Mouse (Mus musculus) monocyte, adult 2 months (primary cell): ENCODE measurements around the gene Med28.

Source experiments
- DNase-seq, 2 experiments: peaks; one replicate each; pipeline ENCODE4 v3.0.0; 2022; ENCODE audit warnings: low spot score in 2 of 2, low read depth in 1 of 2

Gene Med28

DNA sequence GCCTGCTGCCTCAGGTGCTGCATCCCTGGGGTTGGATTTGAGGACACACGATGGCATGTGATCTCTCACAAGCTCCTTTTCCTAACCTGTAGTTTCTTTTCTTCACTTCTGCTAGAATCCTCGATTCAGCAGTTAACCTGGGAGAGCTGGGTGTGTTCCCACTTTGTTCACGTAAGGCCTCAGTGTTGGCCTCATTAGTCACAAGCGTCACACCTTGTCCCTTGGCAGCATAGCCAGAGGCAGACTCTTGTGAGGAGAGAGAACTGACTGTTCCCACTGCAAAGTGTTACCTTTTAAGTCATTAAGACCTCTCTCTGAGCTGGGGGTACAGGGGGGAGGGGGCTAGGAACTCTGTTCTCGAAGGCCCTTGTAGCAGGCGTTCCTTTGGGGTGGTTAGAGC is 7.1 kb upstream of the Med28 start:
- DNase-seq: no peak

GRCm38 (mm10) chr5:45513511-45513910 is 6.5 kb upstream of the Med28 start:
- DNase-seq: no peak

DNA sequence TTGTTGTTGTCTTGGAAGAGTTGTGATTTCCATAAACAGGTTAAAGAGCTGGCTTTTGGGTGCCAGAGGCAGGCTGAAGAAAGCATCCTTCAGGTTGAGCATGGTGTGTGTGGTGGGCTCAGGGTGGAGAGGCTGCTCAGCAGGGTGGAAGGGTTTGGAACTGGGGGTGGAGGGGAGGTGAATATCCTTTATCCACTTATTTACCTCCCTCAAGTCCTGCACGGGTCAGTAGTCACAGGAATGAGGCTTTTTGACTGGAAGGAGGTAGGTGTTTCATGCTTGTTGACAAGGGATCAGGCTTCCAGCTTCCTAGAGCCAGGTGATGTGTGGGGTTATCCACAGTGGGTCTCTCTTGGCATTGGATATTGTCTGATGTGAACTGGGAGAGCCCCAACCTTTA is 5.4 kb upstream of the Med28 start:
- no peak for DNase-seq

- no peak for DNase-seq
These were observed 4.8 kb upstream of the Med28 start for GRCm38 (mm10) chr5:45515151-45515743.

GRCm38 (mm10) chr5:45520809-45521110 is 731 bp downstream of the Med28 start:
- no peak for DNase-seq

- no peak for DNase-seq
These were observed 1.6 kb downstream of the Med28 start for GRCm38 (mm10) chr5:45521601-45522000.

GRCm38 (mm10) chr5:45525101-45525500 is 5.1 kb downstream of the Med28 start:
- no peak for DNase-seq

- DNase-seq: no peak
These were observed 6.3 kb downstream of the Med28 start for GRCm38 (mm10) chr5:45526338-45526737.

- no peak for DNase-seq
These were observed 9.7 kb downstream of the Med28 start for GRCm38 (mm10) chr5:45529696-45530095.

DNA sequence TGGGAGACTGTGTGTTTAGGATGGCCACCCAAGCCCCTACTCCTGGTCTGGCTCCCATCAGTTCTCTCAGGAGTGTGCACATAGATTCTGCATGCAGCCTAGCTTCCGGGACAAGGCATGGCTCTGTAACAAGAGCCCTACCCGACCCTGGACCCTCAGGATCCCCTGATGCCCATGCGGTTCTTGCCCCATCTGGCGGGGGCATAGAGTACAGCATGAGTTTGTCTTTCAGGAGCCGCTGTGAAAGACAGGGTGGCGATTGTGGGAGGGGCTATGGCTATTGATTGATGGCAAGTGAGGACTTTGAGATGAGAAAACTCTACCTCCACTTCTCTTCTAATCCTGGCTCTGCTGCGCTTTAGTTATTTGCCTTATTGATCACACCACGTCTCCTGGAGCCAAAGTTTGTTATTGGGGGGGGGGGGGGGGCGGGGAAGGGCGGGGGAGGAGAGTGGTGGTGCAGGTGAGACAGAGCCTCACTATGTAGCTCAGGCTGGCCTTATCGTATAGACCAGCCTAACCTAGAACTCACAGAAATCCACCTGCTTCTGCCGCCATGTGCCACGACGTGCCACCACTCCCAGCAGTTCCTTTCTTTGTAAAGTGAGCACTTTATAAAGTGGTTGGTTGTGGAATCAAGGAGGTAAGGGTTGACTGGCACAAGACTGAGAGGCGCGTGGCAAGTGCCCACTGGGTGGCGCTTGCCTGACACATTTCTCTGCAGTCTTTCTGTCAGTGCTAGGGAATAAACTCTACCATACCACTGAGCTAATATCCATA is 14.5 kb downstream of the Med28 start:
- peak in 1 of 2 experiments; percentile 44 for DNase-seq

DNA sequence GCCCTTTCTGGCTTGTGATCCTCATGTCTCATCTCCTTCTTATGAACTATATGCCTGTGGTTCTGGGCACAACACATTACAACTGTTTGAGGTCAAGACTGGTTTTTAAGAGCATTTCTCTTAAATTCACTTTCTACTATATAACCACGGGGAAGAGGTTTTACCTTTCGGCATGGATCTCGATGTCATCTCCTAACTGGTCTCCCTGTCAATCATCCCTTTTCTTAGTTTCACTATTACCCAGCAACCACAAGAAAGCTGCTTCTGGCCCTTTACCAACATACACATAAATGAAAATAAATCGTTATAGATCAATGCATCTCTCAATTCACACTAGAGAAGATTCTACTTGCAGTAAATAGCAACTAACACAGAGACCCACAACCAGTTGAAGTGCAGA is 15.1 kb downstream of the Med28 start:
- no peak for DNase-seq

- no peak for DNase-seq
These were observed 19.5 kb downstream of the Med28 start for GRCm38 (mm10) chr5:45539502-45539901.

DNA sequence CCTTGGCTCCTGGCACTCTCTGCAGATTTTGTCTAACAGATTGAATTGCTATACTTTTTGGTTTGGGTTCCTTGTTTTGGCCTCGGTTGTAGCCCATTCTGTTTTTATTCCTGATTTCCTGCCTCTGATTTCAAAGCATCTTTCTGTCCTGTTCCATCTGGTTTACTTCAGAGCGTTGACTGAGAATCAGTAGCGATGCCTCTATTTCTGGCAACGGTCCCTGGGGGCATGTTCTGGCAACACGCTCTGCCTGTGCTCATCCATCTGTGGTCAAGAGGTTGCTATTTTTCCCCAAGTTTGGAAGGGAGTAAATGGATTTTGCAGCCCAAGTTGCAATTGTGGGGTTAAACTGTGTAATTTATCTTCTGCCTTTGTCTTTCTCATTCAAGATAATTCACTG is 23.3 kb downstream of the Med28 start:
- no peak for DNase-seq

GRCm38 (mm10) chr5:45549586-45549985 is 29.6 kb downstream of the Med28 start:
- DNase-seq: no peak

DNA sequence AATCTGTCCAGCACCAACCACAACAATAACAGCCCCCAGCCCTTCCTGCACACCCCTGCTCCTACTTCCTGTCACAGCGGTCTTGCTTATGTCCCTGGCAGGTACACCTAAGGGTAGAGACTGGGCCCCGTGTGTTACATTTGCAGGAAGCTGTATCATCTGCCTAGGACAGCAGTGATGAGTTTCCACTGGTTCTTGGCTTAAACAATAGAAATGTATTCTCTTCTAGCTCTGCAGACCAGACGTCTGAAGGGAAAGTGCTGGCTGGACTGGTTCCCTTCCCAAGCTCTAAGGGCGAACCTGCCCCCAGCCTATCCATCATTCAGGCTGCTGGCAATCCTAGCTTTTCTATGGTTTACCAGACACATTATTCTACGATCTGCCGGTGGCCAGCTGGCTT is 44.0 kb downstream of the Med28 start:
- DNase-seq: no peak

GRCm38 (mm10) chr5:45565829-45566228 is 45.8 kb downstream of the Med28 start:
- DNase-seq: no peak

- no peak for DNase-seq
These were observed 52.8 kb downstream of the Med28 start for GRCm38 (mm10) chr5:45572816-45573215.

DNA sequence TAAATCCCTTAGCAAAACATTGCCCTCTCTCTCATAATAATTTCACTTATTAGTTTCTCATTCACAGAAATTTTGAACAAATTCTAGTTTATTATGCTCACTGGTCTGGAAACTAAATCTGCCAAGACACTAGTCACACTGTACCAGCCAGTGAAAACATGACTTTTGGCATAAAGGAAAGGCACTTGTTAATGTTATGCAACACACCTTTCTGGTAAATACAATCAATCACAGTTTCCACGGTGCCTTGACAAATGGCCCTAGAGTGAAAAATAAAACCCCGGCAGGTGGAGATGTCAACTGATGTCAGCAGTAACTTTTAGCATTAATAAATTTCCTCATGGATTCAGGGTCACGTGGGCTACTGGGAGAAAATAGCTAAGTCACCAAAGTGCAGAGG is 56.7 kb downstream of the Med28 start:
- no peak for DNase-seq

DNA sequence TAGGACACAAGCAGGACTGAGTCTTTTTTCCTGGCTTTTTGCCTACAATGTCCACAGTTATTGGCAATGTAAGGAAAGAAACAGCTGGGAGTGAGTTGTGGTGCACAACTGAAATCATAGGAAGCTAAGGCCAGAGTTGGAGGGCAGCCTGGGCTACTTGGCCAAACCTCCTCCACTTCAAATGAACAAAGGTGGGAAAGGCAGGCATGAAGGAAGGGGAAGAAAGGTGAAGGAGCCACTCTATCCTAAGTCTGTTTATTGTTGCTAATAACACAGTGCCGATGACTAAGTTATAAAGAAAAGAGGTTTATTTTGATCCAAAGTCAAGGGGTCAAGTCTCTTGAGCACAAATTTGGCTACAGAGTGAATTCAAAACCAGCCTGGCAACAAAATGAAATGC is 57.3 kb downstream of the Med28 start:
- no peak for DNase-seq
